Mouse (Mus musculus) liver, embryonic 14.5 days (tissue): Measurements from ENCODE around the gene Rab37.

Experiments used
- CTCF ChIP-seq: IDR thresholded peaks from 2 replicates; pipeline ENCODE4 v1.5.1; 2016; ENCODE audit warnings: antibody characterized with exemption, low read depth, control low read depth
- EP300 ChIP-seq: IDR thresholded peaks from 2 replicates; pipeline ENCODE4 v1.6.1; 2016; ENCODE audit warnings: antibody characterized with exemption, low read depth

DNA sequence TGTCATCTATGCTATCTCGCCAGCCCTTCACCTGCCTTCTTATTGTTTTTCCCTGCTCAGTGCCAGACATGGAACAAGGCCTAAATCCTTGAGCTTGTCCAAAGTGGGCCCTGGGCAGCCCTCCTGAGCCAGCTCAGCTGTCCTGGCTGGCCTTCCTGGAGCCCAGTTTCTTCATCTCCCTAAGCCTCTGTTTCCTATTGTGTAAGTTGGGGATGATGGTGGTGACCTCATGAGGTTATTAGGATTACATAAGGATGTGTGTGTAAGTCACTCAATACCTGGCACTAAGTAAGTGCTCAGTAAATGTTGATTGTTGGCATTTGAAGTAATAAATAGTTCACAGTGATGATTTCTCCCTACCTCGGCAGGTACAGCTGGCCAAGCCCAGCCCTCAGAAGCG, 75.5 kb downstream of the Rab37 start:
- no peak for TF ChIP-seq CTCF
- no peak for TF ChIP-seq EP300
